Mouse (Mus musculus): ENCODE data around the gene Gm9745.
A peak's percentile ranks its signal among the peaks of the same experiment; 100 is the strongest.
"Not testable (repeated sequence)": the region's sequence is repeated elsewhere in the genome, so short reads cannot be mapped to it uniquely, and the experiment has no call there.

Gene Gm9745

GRCm38 (mm10) chr13:8948131-8948530 is at the start of gene Gm9745:
Gene Gm9745, minus strand, starts transcription at chr13:8948231.
- DNase-seq = not testable (repeated sequence)

DNA sequence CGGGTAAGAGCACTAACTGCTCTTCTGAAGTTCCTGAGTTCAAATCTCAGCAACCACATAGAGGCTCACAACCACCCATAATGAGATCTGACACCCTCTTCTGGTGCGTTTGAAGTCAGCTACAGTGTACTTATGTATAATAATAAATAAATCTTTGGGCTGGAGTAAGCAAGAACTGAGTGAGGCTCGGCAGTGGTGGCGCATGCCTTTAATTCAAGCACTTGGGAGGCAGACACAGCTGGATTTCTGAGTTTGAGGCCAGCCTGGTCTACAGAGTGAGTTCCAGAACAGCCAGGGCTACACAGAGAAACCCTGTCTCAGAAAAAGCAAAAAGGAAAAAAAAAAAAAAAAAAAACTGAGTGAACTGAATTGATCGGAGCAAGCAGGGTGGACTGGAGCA is 49.2 kb upstream of the Gm9745 start:
- not testable (repeated sequence) for DNase-seq

DNA sequence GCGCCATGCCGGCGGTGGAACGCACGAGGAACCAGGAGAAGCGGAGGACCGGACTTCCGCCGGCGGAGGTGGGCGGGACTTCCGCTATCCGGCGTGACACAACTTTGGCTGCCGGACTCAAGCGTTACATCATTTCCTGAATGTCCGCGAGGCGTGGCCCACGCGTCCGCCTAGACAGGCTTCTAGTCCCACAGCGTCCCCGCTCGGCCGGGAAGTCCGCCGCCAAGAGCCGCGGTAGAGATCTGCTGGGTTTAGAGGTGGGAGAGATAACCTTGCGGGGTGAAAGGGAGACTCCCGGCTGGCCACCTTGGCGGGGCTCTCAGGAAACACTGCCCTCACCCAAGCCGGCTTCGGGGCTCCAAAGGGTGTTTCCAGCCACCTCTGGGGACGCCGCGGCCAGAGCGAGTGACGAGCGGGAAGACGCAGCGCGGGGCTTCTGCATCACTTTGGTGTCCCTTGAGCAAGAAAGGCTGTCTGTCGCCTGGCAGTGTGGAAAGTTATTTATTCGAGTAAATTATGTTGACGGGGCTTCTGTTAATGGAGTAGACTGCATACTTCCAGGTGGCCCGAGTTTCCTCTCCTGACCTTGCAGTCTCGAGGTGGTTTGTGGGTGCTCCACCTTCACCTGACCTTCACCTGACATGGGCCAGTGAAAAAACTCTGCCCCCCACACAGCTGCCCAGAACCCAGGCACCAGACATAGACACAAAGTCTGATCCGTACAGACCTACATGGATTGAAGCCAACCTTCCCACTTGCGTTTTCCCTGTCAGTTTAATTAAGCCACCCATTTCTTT is 48.2 kb upstream of the Gm9745 start, which contains the start of gene Gtpbp4:
Gtpbp4 (minus strand) TSS at position 94 of the 797 bp plus-strand sequence.
- DNase-seq = peak; percentile 98

DNA sequence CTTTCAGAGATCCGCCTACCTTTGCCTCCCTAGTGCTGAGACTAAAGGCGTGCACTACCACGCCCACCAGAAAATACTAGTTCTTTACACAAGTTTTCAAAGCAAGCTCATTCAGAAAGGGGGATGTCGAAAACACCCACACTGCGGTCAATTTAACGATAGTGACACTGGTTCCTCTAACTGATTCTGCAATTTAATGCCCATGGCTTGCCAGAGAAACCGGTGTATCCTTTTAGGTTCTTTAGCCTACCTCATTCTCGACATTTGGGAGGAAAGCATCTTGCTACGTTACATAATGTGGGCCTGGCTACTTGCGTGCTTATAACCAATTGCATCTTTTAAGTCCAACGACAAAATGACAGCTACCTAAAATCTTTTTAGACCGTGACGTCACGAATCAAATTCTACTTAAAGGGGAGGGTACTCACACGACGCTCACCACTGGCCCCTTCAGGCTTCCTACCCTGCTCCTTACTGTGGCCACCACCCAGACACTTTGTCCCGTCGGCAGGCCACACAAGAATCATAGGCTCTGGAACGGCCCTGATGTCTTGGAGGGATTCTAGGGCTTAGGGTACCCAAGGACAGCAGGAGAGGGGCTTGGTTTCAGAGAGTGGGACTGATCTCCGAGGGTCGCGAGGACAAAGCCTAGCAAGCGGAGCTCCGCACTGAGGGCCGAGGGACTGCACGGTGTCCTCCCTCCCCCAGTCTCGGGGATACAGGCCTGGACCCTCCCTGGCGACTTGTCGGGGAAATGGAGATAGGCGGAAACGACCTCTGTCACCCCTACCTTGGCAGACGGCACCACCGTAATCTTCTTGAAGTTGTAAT is 47.3 kb upstream of the Gm9745 start:
- DNase-seq = peak; percentile 2

- DNase-seq = no peak
These were observed 44.2 kb upstream of the Gm9745 start for GRCm38 (mm10) chr13:8992231-8992630.

- DNase-seq = no peak
These were observed 24.9 kb upstream of the Gm9745 start for GRCm38 (mm10) chr13:8972972-8973371.

GRCm38 (mm10) chr13:8972369-8972768 is 24.3 kb upstream of the Gm9745 start:
- no peak for DNase-seq

- DNase-seq = no peak
These were observed 19.7 kb upstream of the Gm9745 start for GRCm38 (mm10) chr13:8967742-8968141.

DNA sequence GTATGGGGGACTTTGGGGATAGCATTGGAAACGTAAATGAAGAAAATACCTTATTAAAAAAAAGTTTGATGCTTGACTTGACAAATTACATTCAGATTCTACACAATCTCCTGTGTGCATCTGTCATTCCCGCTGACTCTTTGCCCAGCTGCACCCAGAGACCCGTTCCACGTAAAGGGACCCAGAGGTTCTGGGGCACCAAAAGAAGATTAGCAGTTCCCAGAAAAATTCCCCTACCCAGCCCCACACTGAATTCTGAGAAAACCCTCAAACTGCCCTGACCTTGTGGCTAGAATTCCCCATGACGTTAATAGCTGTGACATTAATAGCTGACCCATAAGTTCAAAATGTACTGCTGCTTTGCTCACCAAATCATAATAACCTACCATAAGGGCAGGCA is 17.2 kb upstream of the Gm9745 start:
- DNase-seq = no peak

DNA sequence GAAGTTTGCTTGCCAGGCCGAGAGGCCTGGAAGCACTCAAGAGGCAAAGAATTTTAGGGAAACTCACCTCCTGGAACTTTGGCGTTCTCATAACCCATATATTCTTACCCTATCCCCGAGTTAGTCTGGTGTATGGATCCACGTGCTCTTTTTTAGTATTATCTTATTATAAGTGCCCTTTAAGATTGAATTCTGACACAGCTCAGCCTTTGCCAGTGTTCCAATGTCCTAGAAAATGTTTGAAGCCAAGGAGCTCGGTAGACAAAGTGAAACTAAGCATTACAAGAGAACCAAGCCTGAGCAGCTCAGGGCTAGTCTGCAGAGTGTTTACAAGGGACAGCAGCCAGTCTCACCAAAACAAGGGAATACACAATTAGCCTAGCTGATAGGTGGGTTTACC is 14.2 kb upstream of the Gm9745 start:
- DNase-seq = not testable (repeated sequence)

- DNase-seq = not testable (repeated sequence)
These were observed 13.3 kb upstream of the Gm9745 start for GRCm38 (mm10) chr13:8961128-8961888.

GRCm38 (mm10) chr13:8959554-8959953 is 11.5 kb upstream of the Gm9745 start:
- not testable (repeated sequence) for DNase-seq

DNA sequence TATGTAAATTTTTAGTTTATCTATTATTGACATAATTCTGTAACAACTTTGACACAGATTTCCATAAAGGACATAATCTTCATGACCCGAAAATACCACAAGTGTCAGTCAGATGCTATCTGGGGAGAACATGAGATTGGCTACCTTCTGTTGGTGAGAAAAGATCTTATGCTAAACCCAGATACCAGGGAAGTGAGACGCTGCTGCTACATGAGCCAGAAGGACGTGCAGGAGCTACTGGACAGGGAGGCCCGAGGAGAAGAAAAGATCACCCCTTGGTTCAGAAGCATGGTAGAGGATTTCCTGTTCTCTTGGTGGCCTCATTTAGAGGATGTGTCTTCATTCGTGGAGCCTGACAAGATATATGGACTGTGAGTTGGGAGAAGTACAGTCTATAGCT is 11.0 kb upstream of the Gm9745 start:
- DNase-seq = not testable (repeated sequence)

DNA sequence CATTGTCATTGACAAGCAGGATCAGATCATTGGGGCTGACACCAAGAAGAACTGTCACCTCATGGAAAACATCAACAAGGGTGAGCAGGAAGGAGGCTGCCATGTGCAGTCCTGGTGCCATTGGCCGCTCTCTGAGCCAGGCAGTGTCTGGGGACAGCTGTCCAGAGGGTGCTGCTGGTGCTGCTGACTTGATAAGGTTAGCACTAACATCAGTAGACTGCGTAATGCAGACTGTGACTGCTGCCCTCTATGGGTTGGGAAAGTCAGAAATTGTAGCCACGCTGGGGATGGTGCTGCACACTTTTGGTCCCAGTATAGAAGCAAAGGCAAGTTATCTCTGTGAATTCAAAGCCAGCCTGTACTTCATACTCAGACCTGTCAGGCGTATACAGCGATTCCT is 8.8 kb upstream of the Gm9745 start:
- DNase-seq = not testable (repeated sequence)

DNA sequence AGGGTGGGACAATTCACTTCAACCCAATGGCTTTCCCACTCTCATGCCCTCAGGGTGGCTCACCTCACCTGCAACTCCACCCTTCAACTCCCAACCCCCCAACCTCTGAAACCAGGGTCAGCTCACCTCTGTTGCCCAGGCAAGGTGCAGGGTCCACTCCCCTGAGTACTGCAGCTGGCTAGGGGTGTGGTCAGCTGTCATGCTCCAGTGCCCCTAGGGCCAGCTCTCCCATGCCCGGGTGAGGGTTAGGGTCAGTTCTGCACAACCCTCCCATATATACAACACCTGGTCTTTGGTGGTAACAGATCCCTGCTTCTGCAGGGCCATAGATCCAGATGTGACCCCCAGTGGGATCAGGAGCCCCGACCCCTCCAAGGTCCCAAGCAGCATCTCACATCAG is 7.1 kb upstream of the Gm9745 start:
- DNase-seq = not testable (repeated sequence)

- DNase-seq = not testable (repeated sequence)
These were observed 4.5 kb upstream of the Gm9745 start, which contains the start of gene Idi2 for GRCm38 (mm10) chr13:8952563-8952962. Gene Idi2, plus strand, starts transcription at chr13:8952863.

DNA sequence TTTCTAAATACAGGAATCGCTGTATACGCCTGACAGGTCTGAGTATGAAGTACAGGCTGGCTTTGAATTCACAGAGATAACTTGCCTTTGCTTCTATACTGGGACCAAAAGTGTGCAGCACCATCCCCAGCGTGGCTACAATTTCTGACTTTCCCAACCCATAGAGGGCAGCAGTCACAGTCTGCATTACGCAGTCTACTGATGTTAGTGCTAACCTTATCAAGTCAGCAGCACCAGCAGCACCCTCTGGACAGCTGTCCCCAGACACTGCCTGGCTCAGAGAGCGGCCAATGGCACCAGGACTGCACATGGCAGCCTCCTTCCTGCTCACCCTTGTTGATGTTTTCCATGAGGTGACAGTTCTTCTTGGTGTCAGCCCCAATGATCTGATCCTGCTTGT is 4.2 kb downstream of the Gm9745 start:
- not testable (repeated sequence) for DNase-seq

GRCm38 (mm10) chr13:8941701-8942100 is 6.3 kb downstream of the Gm9745 start:
- not testable (repeated sequence) for DNase-seq

DNA sequence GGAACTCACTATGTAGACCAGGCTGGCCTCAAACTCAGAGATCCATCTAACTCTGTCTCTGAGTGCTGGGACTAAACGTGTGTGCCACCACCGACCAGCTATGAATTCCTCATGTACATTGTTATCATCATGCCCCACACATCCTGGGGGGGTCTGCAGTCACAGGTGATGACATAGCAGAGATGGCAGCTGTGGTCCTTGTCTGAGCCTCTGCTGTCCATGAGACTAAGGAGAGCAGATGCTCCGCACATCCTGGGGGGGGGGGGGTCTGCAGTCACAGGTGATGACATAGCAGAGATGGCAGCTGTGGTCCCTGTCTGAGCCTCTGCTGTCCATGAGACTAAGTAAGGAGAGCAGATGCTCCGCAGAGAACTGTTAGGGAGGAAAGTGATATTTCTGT is 6.9 kb downstream of the Gm9745 start:
- DNase-seq = not testable (repeated sequence)

DNA sequence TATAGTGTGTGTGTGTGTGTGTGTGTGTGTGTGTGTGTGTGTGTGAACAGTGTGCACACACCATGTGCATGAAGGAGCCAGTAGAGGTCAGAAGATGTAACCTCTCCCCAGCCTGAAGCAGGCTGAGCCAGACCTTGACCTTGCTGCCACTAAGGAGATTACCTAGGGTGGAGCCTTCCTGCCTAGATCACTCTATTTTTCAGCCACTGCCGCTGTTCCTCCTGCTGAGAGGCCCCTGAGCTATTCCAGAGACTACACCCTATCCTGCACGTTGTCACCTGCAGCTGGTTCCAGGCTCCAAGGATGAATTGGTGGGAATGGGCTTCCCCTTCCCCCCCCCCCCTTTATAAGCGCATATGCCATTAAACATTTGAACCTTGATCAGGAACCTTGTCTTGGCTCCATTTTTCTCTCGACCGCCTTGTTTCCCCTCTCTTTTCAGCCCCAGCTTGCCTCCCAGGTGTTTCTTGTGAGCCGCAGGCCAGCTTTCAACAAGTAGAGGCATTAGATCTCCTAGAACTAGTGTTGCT is 10.4 kb downstream of the Gm9745 start:
- not testable (repeated sequence) for DNase-seq

GRCm38 (mm10) chr13:8933499-8933898 is 14.5 kb downstream of the Gm9745 start:
- no peak for DNase-seq

GRCm38 (mm10) chr13:8913890-8914289 is 34.1 kb downstream of the Gm9745 start:
- not testable (repeated sequence) for DNase-seq

DNA sequence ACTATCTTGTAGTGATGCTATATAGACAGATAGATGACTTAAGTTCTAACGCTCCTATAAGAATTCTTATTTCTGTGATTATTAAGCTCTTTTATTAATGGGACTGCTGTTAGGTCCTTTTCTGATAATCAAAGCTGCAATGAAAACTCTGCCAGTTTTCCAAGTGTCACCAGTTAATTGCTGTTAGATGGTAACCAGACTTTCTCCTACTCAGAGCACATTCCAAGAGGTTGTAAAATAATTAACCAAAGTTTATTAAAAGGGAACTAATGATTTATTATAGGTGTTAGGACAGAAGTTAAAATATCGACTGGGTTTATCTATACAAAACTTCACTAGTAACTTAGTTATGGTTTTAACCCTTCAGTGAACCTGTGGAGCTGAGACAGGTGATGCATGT is 42.0 kb downstream of the Gm9745 start:
- DNase-seq = not testable (repeated sequence)
